Mouse (Mus musculus): ENCODE results near the gene Calm3. TPM values are rescaled to one million over a fixed set of nuclear protein-coding genes. Genes with fewer than 3 reads are reported as not detected.

Calm3 gene
- polyA plus RNA-seq, 1 experiment from 2014 or later = 116 TPM

DNA sequence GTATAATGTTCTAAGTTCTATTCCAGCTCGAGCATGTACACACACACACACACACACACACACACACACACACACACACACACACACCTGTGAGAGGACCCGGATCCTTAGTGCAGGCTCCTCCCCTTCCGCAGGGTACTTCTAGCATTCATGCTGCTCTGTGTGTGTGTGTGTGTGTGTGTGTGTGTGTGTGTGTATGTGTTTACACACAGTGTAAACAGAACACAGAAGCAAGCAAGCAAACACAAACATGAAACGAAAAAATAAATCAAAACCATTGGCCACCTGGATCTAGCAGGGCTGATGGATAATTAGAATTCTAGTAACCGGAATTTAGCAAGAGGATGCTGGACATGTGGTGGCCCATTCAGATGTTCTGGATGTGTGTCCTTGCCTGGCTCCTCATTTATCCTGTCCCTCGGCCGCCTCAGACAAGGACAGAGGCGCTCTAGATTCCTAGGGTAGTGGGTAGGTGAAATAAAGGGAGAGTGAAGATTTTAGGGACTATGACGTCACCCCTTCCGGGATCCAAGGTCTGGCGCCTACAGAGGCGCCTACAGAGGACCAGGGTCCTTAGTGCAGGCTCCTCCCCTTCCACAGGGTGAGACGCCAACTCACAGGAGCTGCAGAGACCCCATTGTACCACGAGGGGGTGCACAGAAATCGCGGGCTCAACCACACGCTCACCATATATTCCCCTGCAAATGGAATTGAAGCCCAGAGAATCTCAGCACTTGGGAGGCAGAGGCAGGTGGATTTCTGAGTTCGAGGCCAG, 27.1 kb upstream of the Calm3 start:
- 17% methylated on average over 18 of the region's 18 CpGs for WGBS

DNA sequence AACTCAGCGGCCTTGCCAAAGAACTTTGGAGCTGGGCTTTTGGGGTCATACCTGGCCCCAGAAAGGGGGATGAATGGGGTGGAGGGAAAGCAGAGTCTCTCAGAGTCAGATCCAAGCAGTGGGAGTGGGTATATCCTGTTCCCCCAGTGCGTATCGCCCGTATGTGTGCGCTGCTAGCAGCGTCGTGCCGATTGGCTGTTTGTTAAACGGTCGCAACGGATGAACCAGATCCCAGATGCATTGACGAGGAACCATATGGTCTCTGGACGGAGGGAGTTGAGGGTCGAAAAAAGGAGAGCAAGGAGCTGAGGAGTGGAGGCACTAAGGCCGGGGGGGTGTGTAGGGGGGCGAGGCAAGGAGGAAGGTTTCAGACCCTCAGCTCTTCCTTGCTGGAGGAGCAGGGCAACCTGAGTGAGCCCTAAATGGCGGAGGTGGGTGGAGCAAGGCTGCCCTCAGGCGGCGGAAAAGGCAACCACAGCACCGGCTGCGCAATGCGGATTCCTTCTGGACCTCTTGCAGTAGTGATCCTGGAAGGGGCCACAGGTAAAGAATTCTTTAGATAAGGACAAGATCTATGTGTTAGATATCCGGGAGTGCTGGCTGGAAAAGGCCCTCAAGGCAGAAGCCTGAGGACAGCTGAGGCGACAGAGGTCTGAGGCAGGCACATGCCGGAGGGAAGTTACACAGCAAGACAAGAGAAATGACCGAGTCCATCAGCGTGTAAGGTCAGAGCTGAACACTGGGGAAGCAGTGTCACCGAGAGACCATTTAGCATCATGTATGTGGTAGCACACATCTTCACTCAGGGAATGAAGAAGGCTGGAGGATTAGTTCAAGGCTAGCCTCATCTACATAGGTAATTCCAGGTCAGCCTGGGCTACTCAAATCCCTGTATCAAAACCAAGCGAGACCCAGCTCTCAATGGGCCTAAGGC, 26.3 kb upstream of the Calm3 start:
- Histone ChIP-seq H3K27ac (ENCODE audit: low read length) (no peak overlapping the region), H3K4me3 (ENCODE audit: low read length) (peak overlapping the region; percentile 31), H3K9ac (ENCODE audit: low read length) (peak overlapping the region; percentile 17; the same call in 1 of the 2 replicates), H3K27me3 (ENCODE audit: control insufficient read depth, insufficient read depth, low read depth, low read length) (peaks cover 22% of the 10 kb centered on the region), H3K4me1 (replicated peaks; ENCODE audit: control insufficient read depth, insufficient read depth, low read length) (peaks cover 34% of the 10 kb centered on the region), H3K4me2 (ENCODE audit: low read depth, low read length) (peak overlapping the region; percentile 59), H3K9me3 (ENCODE audit: control insufficient read depth, low read length) (no peaks in the 10 kb centered on the region), H3K36me3 (ENCODE audit: control insufficient read depth, insufficient read depth, low read length) (no peaks in the 10 kb centered on the region)
- ATAC-seq (ENCODE audit: low read depth) = peak; percentile 37
- 9% methylated on average over 29 of the region's 29 CpGs for WGBS

More for the DNA sequence above, 27.1 kb upstream of the Calm3 start:
- no peak overlapping the region for H3K9ac ChIP-seq (ENCODE audit: low read length)
- no peak overlapping the region for H3K4me3 ChIP-seq (ENCODE audit: low read length)
- no peaks in the 10 kb centered on the region for H3K36me3 ChIP-seq (ENCODE audit: control insufficient read depth, insufficient read depth, low read length)
- peaks cover 33% of the 10 kb centered on the region for H3K4me1 ChIP-seq (replicated peaks; ENCODE audit: control insufficient read depth, insufficient read depth, low read length)
- H3K4me2 ChIP-seq (ENCODE audit: low read depth, low read length) = no peak overlapping the region
- H3K27me3 ChIP-seq (ENCODE audit: control insufficient read depth, insufficient read depth, low read depth, low read length) = peaks cover 14% of the 10 kb centered on the region
- ATAC-seq (ENCODE audit: low read depth) = peak; percentile 56
- no peaks in the 10 kb centered on the region for H3K9me3 ChIP-seq (ENCODE audit: control insufficient read depth, low read length)
- no peak overlapping the region for H3K27ac ChIP-seq (ENCODE audit: low read length)

DNA sequence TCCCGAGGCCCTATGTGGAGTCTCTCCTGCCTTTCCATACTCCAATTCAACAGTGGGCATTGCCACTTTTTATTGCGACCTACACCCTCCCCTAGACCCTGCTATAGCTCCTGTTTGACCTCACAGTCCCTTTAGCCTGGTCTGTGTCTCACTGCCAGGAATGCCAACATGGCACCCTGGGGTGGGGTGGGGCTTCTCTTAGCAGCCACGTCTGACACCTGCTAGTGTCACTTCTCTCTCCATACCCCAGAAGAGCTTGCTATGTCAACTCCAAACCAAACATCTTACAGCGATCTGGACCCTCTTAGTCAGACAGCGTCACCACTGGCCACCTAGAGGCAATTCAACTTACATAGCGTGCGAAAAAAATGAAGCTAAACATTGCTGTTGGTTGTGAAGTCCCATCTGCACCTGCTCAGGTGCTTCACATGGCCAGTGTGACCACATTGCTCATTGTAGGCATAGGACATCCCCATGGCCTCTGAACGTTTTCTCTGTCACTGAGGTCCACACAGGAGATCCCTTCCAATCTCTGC, 25.1 kb upstream of the Calm3 start:
- Histone ChIP-seq H3K4me2 (ENCODE audit: low read depth, low read length) (no peak overlapping the region), H3K4me3 (ENCODE audit: low read length) (no peak overlapping the region), H3K27me3 (ENCODE audit: control insufficient read depth, insufficient read depth, low read depth, low read length) (peaks cover 25% of the 10 kb centered on the region), H3K27ac (ENCODE audit: low read length) (no peak overlapping the region), H3K9me3 (ENCODE audit: control insufficient read depth, low read length) (no peaks in the 10 kb centered on the region), H3K9ac (ENCODE audit: low read length) (no peak overlapping the region), H3K4me1 (replicated peaks; ENCODE audit: control insufficient read depth, insufficient read depth, low read length) (peaks cover 41% of the 10 kb centered on the region), H3K36me3 (ENCODE audit: control insufficient read depth, insufficient read depth, low read length) (no peaks in the 10 kb centered on the region)
- ATAC-seq (ENCODE audit: low read depth) = no peak
- WGBS = 62% methylated on average over 8 of the region's 8 CpGs

DNA sequence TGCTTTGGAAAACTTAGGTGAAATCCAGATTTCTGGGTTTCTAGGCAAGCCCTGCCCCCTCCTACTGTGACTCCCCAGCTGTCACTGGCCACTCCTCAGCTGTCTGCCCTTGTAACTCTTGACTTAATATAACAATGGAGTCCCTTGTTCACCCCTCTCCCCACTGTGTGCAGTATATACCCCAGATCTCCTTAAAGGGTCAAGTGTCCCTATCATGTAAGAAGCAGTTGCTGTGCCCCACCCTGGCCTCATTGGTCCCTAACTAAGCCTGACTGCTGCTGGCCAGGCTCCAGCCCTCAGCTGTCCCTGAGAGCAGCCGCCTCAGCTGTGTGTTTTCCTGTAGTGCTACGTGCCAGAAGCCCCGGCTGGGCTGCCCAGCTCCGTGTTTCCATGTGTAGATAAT, 24.0 kb upstream of the Calm3 start:
- Histone ChIP-seq H3K27ac (ENCODE audit: low read length) (peak overlapping the region; percentile 56), H3K9ac (ENCODE audit: low read length) (0 out of 2 replicates have a peak overlapping the region, but pooled peaks have one; percentile 16), H3K4me3 (ENCODE audit: low read length) (peak overlapping the region; percentile 41), H3K4me1 (replicated peaks; ENCODE audit: control insufficient read depth, insufficient read depth, low read length) (peaks cover 42% of the 10 kb centered on the region), H3K4me2 (ENCODE audit: low read depth, low read length) (peak overlapping the region; percentile 60), H3K9me3 (ENCODE audit: control insufficient read depth, low read length) (no peaks in the 10 kb centered on the region), H3K36me3 (ENCODE audit: control insufficient read depth, insufficient read depth, low read length) (no peaks in the 10 kb centered on the region), H3K27me3 (ENCODE audit: control insufficient read depth, insufficient read depth, low read depth, low read length) (peaks cover 25% of the 10 kb centered on the region)
- 4% methylated on average over 4 of the region's 4 CpGs for WGBS
- peak; percentile 67 for ATAC-seq (ENCODE audit: low read depth)

DNA sequence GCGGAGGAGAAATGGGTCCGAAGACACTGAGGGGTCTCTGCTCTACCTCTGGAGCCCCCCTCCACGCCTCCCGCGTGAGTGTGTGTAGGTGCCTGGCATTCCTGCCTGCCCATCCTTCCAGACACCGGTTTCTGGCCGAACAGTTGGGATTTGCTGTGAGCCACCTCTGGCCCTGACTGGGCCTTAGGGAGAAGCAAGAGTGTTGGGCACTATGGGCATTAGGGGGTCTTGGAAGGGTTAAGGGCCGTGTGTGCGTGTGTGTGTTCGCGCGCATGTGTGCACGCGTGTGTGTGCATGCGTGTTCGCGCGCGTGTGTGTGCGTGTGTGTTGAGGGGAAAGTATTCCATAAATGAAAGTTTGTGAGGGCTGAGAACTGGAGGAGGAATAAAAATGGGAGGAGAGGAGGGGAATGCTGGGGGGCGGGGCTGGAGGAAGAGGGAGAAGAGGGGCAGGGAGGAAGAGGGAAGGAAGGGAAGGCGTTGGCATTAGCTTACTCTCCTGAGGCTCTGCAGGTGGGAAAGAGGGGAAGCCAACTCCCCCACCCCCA, 23.5 kb upstream of the Calm3 start:
- H3K9ac ChIP-seq (ENCODE audit: low read length) = peak overlapping the region; percentile 52
- peak overlapping the region; percentile 60 for H3K4me2 ChIP-seq (ENCODE audit: low read depth, low read length)
- no peaks in the 10 kb centered on the region for H3K36me3 ChIP-seq (ENCODE audit: control insufficient read depth, insufficient read depth, low read length)
- WGBS = 12% methylated on average over 21 of the region's 22 CpGs
- peak overlapping the region; percentile 56; the same call in 1 of the 2 replicates for H3K27ac ChIP-seq (ENCODE audit: low read length)
- ATAC-seq (ENCODE audit: low read depth) = no peak
- H3K4me1 ChIP-seq (replicated peaks; ENCODE audit: control insufficient read depth, insufficient read depth, low read length) = peaks cover 42% of the 10 kb centered on the region
- H3K9me3 ChIP-seq (ENCODE audit: control insufficient read depth, low read length) = no peaks in the 10 kb centered on the region
- peaks cover 25% of the 10 kb centered on the region for H3K27me3 ChIP-seq (ENCODE audit: control insufficient read depth, insufficient read depth, low read depth, low read length)
- H3K4me3 ChIP-seq (ENCODE audit: low read length) = peak overlapping the region; percentile 41

DNA sequence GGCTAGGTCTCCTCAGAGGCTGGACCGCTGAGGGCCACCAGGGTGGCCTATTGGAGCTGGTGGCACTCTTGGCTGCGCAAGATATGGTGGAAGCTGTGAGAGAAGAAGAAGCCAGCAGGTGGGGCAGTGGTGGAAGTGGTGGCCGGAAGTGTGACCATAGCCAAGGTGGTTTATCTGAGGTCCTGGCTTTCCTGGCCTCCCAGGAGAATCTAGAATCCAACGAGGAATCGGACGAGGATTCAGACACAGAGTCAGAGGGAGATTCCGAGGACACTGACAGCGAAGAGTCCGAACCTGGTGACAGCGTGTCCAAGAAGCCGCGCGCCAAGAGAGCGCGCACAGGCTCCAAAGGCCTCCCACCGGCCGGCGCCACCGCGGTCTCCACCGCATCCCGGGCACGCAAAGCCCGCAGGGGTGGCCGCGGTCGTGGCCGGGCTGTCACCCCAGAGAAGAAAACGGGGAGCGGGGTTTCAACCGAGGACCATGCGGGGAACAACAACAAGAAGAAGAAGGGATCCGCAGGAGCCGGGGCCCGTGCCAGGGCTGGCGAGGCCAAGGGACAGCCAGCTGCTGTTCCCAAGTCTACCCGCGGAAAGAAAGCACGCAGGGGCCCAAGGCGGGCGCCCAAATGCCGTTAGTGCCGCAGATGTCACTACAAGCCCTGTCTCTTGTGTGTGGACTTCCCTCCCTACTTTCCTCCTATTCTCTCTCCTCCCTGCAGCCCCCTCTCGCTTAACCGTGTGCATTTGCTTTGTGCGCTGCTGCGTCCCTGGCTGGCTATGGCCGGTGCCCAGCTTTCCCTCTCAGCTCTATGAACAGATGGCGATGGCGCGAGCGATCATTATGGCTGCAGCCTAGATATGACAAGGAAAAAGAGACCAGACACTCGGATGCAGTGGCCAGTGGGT, 22.8 kb upstream of the Calm3 start:
- peaks cover 42% of the 10 kb centered on the region for H3K4me1 ChIP-seq (replicated peaks; ENCODE audit: control insufficient read depth, insufficient read depth, low read length)
- H3K27ac ChIP-seq (ENCODE audit: low read length) = no peak overlapping the region
- no peaks in the 10 kb centered on the region for H3K36me3 ChIP-seq (ENCODE audit: control insufficient read depth, insufficient read depth, low read length)
- H3K27me3 ChIP-seq (ENCODE audit: control insufficient read depth, insufficient read depth, low read depth, low read length) = peaks cover 25% of the 10 kb centered on the region
- H3K4me3 ChIP-seq (ENCODE audit: low read length) = peak overlapping the region; percentile 41
- H3K9me3 ChIP-seq (ENCODE audit: control insufficient read depth, low read length) = no peaks in the 10 kb centered on the region
- 5% methylated on average over 53 of the region's 53 CpGs for WGBS
- H3K4me2 ChIP-seq (ENCODE audit: low read depth, low read length) = peak overlapping the region; percentile 60
- no peak for ATAC-seq (ENCODE audit: low read depth)
- H3K9ac ChIP-seq (ENCODE audit: low read length) = peak overlapping the region; percentile 52

DNA sequence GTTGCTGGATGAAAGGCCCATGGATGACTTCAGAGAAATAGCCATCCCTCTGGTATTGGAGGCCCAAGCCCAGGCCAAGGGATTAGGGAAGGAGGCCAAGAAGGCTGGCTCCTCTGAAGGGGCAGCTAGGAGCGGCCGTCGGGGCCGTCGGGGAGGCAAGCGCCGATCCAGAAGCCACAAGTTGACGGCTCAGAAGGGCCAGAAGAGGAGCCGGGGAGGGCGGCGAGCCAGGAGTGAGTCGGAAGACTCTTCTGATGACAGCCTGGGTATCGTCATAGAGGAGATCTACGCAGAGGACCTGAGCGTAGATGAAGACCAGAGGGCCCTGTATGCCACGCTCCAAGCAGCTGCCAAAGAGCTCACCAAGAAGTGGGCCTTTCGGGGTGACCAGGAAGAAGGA, 21.5 kb upstream of the Calm3 start:
- H3K4me2 ChIP-seq (ENCODE audit: low read depth, low read length) = peak overlapping the region; percentile 89
- no peak for ATAC-seq (ENCODE audit: low read depth)
- H3K27me3 ChIP-seq (ENCODE audit: control insufficient read depth, insufficient read depth, low read depth, low read length) = peaks cover 25% of the 10 kb centered on the region
- no peak overlapping the region for H3K27ac ChIP-seq (ENCODE audit: low read length)
- WGBS = 17% methylated on average over 17 of the region's 17 CpGs
- H3K9me3 ChIP-seq (ENCODE audit: control insufficient read depth, low read length) = no peaks in the 10 kb centered on the region
- no peak overlapping the region; the same call in 1 of the 2 replicates for H3K9ac ChIP-seq (ENCODE audit: low read length)
- H3K4me1 ChIP-seq (replicated peaks; ENCODE audit: control insufficient read depth, insufficient read depth, low read length) = peaks cover 39% of the 10 kb centered on the region
- H3K4me3 ChIP-seq (ENCODE audit: low read length) = peak overlapping the region; percentile 65
- no peaks in the 10 kb centered on the region for H3K36me3 ChIP-seq (ENCODE audit: control insufficient read depth, insufficient read depth, low read length)

DNA sequence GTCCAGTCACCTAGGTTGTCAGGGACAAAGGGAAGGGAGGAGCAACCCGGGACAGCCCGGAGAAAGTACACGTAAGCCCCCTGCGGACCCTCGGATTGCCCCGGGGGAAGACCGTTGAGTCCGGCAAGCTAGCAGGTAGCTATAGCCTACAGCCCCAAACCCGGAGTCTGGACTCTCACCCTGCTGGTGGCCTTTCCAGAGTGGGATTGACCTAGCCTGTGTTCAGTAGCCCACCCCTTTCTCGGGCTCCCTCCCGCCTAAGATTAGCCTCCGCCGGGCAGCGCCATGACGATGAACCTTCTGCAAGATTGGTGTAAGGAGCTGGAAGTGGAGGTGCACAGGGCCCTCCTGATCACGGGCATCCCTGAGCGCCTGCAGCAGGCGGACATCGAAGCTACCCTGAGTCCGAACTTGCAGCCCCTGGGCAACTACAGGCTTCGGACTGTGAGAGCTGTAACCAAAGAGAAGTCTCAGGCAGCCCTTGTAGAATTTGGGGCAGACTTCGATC, 20.9 kb upstream of the Calm3 start:
- WGBS = 2% methylated on average over 22 of the region's 22 CpGs
- H3K4me3 ChIP-seq (ENCODE audit: low read length) = peak overlapping the region; percentile 65
- no peaks in the 10 kb centered on the region for H3K9me3 ChIP-seq (ENCODE audit: control insufficient read depth, low read length)
- no peaks in the 10 kb centered on the region for H3K36me3 ChIP-seq (ENCODE audit: control insufficient read depth, insufficient read depth, low read length)
- H3K4me1 ChIP-seq (replicated peaks; ENCODE audit: control insufficient read depth, insufficient read depth, low read length) = peaks cover 37% of the 10 kb centered on the region
- peak overlapping the region; percentile 89 for H3K4me2 ChIP-seq (ENCODE audit: low read depth, low read length)
- H3K9ac ChIP-seq (ENCODE audit: low read length) = peak overlapping the region; percentile 76
- no peak overlapping the region for H3K27ac ChIP-seq (ENCODE audit: low read length)
- peaks cover 25% of the 10 kb centered on the region for H3K27me3 ChIP-seq (ENCODE audit: control insufficient read depth, insufficient read depth, low read depth, low read length)
- peak; percentile 4; the same call in 1 of the 2 replicates for ATAC-seq (ENCODE audit: low read depth)

Data from lung, embryonic 16.5 days (tissue).